Mouse (Mus musculus): ENCODE measurements around the gene Cnksr3.

GRCm38 (mm10) chr10:7258607-7259006 lies 46.6 kb upstream of the Cnksr3 start:
- TF ChIP-seq POLR2A (IDR thresholded peaks at IDR 0.05; ENCODE audit: control insufficient read depth in 1 of 2, insufficient read depth in 1 of 2, low read depth in 1 of 2, low read length in 2 of 2, poor library complexity in 1 of 2) (no peak), CTCF (IDR thresholded peaks at IDR 0.05 in 2 of 3, conservative IDR thresholded peaks at IDR 0.05 in 1 of 3; ENCODE audit: control insufficient read depth in 1 of 3, insufficient read depth in 1 of 3, low read depth in 2 of 3, low read length in 3 of 3, poor library complexity in 1 of 3, severe bottlenecking in 1 of 3) (no peak), GABPA (IDR thresholded peaks at IDR 0.05; ENCODE audit: low read depth, low read length) (no peak), MAFK (IDR thresholded peaks at IDR 0.05; ENCODE audit: borderline replicate concordance, low read depth, low read length) (no peak), CHD2 (IDR thresholded peaks at IDR 0.05; ENCODE audit: low read length) (no peak), NELFE (IDR thresholded peaks at IDR 0.05; ENCODE audit: low read depth, low read length) (no peak)

Data from MEL (cell line).